Mouse (Mus musculus): ENCODE data around the gene Bloc1s5.

DNA sequence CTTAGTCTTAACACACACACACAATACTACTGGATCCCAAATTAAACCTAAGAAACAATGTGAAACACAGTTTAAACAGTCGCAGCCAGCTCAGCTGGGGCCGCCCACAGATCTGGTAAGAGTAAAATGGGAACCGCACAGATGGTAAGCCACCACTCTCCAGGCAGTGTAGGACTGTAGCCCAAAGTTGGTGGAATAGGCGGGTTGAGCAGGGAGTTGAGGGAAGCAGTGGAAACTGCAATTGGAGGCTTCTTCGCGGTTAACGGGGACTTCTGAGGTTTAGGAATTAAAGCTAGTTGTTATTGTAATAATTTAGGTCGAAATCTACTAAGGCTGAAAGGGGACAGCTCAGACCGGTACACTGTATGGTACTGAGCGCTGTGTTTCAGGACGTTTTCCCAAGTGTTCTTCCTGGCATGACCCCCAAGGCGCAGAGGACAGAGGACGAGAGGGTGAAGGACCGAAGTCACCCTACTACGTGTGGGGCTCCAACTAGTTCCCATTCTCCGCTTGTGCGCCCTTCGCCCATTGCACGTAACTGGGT is 581 bp downstream of the Bloc1s5 start:
- TF ChIP-seq CTCF (conservative IDR thresholded peaks at IDR 0.05 in 1 of 2, IDR thresholded peaks at IDR 0.05 in 1 of 2; ENCODE audit: low read depth in 2 of 2, low read length in 2 of 2) (no peak), KAT2A (IDR thresholded peaks at IDR 0.05; ENCODE audit: insufficient replicate concordance, low read length) (no peak), CHD2 (IDR thresholded peaks at IDR 0.05; ENCODE audit: low read length) (no peak), POLR2A (IDR thresholded peaks at IDR 0.05; ENCODE audit: low read depth, low read length) (no peak), RAD21 (IDR thresholded peaks at IDR 0.05; ENCODE audit: low read depth, low read length) (no peak), GABPA (IDR thresholded peaks at IDR 0.05; ENCODE audit: insufficient replicate concordance, low read depth, low read length) (no peak), JUND (conservative IDR thresholded peaks at IDR 0.05; ENCODE audit: low read depth, low read length) (no peak), HCFC1 (IDR thresholded peaks at IDR 0.05; ENCODE audit: low read depth, low read length) (no peak), NRF1 (IDR thresholded peaks at IDR 0.05; ENCODE audit: low read depth, low read length) (no peak), MYC (IDR thresholded peaks at IDR 0.05; ENCODE audit: low read depth, low read length) (no peak), MEF2A (IDR thresholded peaks at IDR 0.05; ENCODE audit: borderline replicate concordance, low read depth, low read length) (no peak)

Data from CH12.LX (cell line).